Mouse (Mus musculus): ENCODE results near the gene Utp4.

GRCm38 (mm10) chr8:106969964-106970363 is 76.5 kb downstream of the Utp4 start:
- no peak for TF ChIP-seq CTCF (IDR thresholded peaks at IDR 0.05; ENCODE audit: control insufficient read depth, insufficient read depth, low read length)
- no peak for TF ChIP-seq POLR2A (IDR thresholded peaks at IDR 0.05; ENCODE audit: borderline replicate concordance, control insufficient read depth, low read depth, low read length)

All from bone marrow, adult 2 months (tissue).